Mouse (Mus musculus) brain, adult 2 months (tissue): ENCODE results near the gene Junb.

ENCODE experiments used
- DNase-seq: peaks from one replicate; pipeline ENCODE4 v3.0.0; 2011; ENCODE audit warnings: low read depth, low spot score

Gene Junb

GRCm38 (mm10) chr8:84987903-84988302, 9.4 kb upstream of the Junb start:
- no peak for DNase-seq

DNA sequence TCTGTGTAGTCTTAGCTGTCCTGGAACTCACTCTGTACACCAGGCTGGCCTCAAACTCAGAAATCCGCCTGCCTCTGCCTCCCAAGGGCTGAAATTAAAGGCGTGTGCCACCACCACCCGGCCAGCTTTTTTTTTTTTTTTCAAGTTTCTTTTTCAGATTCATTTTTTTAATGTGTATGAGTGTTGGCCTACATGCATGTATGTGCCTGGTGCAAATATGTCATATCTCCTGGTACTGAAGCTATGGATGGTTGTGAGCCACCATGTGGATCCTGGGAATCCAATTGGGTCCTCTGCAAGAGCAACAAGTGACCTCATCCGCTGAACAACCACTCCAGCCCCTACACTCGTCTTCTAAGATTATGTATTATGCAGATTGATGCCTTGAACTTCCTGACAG, 8.9 kb upstream of the Junb start:
- no peak for DNase-seq

DNA sequence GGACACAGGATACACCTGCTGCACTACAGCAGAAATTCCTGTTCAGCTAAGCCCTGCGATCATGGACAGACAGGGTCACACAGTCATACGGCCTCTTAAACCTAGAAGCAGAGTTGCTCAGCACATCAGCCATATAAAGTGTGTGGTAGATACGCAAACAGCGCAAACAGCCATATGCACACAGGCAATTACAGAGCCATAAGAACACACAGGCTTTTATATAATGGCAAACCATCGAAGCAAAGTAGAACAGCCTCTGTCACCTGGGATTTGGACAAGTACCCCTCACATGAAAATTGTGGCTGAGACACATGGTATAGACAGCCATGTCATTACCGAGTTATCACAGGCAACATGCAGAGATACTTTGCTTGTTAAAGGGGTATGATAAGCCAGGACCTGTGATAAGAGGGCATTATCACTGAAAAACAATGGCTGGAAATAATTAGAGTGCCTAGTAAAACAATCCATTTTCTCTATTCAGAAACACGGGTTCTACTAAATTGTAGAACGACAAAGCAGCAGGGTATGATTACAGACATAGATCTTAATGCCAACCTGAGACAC, 7.9 kb upstream of the Junb start:
- DNase-seq, result no peak

- DNase-seq, result peak; percentile 99
These were observed 7.3 kb upstream of the Junb start for GRCm38 (mm10) chr8:84985684-84986378.

DNA sequence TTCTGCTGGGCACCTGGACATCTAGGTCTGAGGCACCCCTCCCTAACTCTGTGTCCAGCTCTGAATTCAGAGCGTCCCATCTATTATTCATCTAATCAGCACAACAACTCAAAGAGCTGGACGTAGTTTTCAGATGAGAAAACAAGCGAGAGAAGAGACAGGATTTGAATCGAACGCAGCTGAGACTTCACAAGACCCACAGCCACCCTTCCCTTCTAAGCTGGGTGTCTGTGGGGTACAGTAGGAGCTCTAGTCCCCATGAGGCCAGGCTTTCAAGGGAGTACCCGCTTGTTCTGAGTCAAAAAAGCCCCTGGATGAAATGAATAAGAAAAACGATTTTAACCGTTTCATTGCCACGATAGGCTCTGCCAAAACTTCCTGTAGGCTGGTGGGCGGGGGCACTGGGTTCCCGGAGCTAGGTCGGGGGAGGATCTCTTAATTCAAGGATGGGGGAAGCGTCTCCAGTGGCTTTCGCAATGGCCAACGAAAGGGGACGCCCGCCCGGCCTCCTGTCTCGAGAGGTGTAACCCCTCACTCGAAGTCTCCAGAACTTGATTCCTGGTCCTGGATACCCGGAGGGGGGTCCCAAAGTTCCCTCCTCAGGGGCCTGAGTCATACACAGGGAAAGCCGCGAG, 6.6 kb upstream of the Junb start:
- DNase-seq, result no peak

DNA sequence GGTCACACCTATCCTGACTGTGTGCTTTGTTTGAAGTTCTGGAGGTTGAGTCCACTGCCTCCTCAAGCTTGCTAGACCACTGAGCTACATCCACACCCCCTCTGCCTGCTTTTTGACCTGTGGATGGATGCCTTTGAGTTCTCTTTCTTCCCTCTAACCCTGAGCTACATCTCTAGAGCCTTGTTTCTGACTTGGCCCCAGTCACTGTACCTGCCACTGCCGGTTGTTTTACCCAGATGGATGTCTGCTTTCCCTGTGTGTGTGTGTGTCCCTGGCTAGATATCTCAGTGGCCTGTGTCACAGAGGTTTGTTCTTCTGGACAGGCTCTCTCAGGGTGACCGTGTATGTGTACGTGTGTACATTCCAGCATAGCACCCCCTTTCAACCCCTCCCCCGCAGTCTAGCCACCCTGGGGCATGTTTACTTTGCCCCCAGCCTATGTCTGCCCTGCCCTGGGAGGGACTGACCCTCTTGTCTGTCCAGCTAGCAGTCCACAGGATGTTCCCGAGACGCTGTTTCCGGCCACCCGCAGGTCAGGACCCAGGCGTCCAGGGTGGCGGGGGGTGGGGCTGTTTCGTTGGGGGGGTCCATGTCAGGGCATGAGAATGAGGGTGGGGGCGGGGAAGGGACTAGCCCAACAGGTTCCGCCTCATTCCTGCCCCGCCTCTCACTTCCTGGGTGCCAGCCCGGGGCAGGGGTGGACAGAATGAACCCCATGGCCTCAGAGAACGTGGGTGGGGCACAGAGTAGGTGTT, 6.0 kb upstream of the Junb start:
- no peak for DNase-seq

DNA sequence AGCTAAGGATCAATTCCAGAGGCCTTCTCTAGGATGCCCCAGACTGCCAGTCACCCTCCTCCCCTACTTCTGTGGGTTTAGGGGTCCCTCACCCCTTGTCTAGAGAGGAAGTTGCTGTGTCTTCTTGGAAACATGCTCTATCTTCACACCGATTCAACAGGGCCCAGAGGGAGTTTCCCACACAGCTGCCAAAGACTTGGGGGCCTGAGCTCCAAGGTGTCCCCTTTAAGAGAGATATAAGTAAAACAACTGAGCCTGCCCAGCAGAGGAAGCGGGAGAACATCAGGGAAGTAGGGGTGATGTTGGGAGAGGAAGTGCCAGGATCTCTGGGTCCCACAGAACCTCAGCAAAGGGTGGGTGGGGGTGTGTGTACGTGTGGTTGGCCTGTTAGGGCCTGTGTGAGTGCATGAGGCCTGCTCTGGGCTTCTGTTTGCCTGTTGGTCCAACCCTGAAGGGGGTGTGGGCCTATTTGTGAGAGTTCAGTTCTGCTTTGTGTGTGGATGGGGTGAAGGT, 4.0 kb upstream of the Junb start:
- no peak for DNase-seq

DNA sequence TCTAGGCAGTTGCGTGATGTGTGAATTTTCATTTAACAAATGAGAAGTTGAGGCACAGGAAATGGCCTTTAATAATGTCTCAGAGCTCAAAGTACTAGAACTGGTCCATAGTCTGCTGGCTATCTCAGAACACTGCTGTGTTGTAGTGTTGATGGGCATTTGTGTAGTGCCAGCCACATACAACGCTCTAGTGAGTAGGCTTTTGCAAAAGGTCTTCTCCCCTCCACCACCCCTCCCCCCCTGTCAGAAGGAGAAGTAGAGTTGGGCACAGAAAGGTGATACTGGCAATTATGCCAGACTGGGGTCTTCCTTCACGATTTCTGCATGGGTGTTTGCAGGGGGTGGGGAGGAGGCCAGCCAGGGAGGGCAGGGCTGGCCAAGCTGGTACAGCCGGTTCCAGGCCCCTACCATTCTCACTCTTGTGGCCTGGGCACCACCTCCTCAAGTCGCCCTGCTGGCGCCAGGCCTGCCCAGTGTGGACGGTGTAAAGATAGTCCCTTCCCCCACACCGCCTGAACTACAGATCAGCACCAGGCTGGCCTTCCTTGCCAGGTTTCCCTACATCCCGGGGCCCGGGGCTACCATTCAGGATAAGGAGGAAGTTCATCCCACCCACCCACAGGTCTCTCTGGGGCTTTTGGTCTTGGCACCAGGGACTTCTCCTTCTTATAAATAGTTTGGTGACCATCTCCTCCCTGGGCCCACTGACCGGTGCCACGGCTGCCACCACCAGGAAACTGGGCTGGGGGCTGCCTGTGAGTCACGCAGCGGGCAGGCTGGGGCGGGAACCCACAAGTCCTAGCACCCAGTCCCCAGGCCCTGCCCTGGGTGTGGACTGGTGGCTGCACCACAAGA, 3.4 kb upstream of the Junb start:
- no peak for DNase-seq

- DNase-seq, result peak; percentile 69
These were observed 2.3 kb upstream of the Junb start for GRCm38 (mm10) chr8:84980622-84981358.

DNA sequence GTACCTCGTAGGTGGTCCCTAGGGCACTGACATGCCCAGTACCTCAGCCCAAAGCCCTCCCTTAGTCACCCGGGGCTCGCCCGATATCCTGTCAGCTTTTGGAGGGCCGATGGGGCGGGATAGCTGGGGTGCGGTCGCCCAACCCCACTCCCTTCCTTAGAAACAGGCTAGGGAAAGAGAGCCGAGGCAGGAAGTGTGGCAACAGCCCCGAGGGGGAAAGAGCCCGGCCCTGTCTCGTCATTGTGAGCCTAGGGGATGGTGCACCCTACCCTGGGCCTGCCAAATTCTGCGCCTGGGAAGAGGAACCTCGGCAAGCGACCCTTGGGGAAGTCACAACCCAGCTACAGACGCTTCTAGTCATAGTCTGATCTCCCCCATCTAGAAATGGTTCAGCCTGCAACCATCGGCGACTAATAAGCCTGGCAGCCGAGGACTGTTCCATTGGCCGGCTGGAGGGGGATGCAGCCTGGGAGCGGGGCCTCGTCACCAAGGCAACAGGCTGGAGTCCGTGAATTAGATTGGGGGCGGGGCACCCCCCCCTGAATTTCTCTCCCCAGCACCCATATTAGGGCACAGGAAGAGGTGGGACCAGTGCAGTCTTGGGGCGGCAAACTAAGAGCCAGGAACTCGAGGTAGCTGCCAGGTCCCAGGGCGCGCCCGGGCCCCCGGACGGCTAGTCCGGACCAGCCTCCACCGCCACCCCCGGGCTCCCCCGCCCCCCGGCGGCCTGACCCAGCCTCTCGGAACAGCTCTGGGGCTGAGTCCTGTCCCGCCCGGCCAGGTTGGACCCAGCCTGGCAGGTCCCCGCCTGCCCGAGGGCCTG, 1.3 kb upstream of the Junb start:
- DNase-seq, result peak; percentile 99

DNA sequence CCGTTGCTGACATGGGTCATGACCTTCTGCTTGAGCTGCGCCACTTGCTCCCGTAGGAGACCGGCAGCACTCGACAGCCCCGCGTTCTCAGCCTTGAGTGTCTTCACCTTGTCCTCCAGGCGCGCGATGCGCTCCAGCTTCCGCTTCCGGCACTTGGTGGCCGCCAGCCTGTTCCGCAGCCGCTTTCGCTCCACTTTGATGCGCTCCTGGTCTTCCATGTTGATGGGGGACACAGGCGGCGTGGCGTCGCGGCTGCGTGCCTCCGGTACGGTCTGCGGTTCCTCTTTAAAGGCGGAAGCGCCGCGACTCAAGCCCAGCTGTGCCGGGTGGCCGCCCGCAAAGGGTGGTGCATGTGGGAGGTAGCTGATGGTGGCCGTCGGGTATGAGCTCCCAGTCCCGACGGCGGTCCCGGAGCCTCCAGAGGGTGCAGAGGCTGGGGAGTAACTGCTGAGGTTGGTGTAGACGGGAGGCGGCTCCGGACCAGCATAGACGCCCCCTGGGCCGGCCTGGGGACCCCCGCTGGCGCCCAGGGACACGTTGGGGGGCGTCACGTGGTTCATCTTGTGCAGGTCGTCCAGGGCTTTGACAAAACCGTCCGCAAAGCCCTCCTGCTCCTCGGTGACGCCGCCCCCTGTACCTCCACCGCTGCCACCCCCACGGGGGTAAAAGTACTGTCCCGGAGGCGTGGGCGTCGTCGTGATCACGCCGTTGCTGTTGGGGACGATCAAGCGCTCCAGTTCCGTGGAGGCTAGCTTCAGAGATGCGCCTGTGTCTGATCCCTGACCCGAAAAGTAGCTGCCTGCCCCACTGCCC, 877 bp downstream of the Junb start:
- peak; percentile 74 for DNase-seq

- no peak for DNase-seq
These were observed 1.6 kb downstream of the Junb start for GRCm38 (mm10) chr8:84976763-84977434.

GRCm38 (mm10) chr8:84976031-84976762, 2.3 kb downstream of the Junb start:
- DNase-seq, result peak; percentile 97

DNA sequence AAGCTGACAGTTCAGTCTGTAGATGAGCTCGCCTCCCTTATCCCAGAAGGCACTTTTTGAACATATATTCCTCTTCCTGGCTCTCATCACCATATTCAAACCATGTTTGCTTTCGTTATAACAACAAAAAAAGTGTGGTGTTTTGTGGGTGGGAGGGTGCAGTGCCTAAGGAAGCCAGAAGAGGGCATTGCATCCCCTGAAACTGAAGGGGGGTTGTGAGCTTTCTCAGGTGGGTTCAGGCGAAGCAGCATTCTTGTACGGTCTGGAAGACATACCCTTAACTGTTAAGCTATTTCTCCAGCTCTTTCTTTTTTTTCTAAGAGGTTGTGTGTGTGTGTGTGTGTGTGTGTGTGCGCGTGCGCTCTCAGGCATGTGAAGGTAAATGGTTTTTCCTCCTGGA, 3.1 kb downstream of the Junb start:
- peak; percentile 73 for DNase-seq

- DNase-seq, result no peak
These were observed 3.9 kb downstream of the Junb start for GRCm38 (mm10) chr8:84974543-84975142.

DNA sequence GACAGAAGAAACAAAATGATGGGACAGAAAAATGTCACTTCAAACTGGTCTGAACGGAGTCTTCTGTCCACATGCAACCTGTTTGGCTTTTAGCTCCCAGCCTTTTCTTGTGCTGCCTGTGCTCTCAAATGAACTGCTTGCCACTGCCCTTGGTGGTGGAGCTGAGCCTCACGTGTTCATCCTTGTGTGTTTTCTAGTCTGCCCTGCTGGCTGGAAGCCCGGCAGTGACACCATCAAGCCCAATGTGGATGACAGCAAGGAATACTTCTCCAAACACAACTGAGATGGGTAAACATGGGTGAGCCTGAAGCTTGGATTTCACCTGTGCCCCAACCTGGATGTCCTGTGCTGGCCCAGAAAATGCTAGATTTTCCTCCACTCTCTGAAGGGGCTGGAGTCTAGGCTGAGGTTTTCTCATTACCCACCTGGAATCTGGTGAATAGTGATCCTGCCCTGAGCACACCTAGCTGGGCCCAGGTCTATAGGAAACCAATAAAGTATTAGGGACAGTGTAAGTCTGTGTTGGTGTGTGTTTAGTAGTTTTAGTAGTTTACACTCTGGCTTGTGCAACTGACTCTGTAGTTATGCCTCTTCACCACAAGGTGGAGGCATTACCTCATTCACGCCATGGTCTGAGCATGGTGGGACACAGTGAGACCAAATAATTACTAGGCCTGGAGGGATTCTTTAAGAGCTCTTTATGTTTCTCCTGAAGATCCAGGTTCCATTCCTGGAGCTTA, 4.5 kb downstream of the Junb start:
- peak; percentile 81 for DNase-seq
